Mouse (Mus musculus): ENCODE results near the gene Tmem167.
"Not testable (repeated sequence)": the region's sequence is repeated elsewhere in the genome, so short reads cannot be mapped to it uniquely, and the experiment has no call there.

The Tmem167 gene

DNA sequence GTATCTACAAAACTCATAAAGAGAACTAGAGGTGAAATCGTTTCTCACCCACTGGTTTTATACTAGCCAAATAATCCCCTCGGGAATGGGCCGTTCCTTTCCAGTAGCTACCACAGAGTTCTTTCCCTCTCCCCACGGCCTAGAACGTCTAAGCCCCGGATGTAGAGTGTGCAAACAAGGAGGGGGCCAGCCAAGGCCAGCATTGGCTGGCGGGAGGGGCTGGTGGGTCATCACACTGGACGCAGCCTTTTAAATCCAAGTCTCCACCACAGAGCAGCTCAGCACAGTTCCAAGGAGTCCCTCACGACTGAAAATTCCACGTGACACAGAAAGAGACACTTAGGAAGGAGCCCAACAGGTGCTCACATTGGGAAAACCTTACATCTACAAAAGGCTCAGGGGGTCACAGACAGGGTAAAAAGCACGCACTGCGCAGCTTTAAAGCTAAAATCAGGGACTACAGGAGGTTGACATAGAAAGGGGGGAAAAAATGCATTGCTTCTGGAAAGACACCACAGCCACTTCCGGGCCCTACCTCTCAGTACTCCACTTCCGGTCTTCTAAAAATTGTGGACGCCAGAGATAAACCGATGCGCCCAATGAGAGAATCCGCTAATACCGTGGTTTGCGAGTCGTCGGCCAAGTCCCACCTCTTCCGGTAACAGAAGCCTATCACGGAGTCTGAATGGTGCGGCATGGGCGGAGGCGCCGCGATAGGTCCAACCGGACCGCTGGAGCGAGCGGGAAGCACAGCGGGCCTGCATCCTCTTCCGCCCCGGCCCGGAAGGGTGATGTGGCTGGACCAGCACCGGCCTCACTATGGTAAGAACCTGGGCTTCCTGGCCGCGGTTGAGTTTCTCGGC is at the start of gene Tmem167, which contains the start of gene Xrcc4:
Gene Tmem167, plus strand, starts transcription at position 162 of the 863 bp plus-strand sequence.
Gene Xrcc4, minus strand, starts transcription at position 647 of the 863 bp plus-strand sequence.
- DNase-seq (ENCODE audit: low spot score), result peak; percentile 98

GRCm38 (mm10) chr13:90039613-90040012 is 49.3 kb upstream of the Tmem167 start:
- DNase-seq (ENCODE audit: low spot score), result no peak

GRCm38 (mm10) chr13:90051735-90052134 is 37.2 kb upstream of the Tmem167 start:
- peak; percentile 11 for DNase-seq (ENCODE audit: low spot score)

- no peak for DNase-seq (ENCODE audit: low spot score)
These were observed 36.5 kb upstream of the Tmem167 start for GRCm38 (mm10) chr13:90052408-90052807.

- DNase-seq (ENCODE audit: low spot score), result no peak
These were observed 27.0 kb upstream of the Tmem167 start for GRCm38 (mm10) chr13:90061877-90062276.

- DNase-seq (ENCODE audit: low spot score), result no peak
These were observed 881 bp downstream of the Tmem167 start for GRCm38 (mm10) chr13:90089825-90090183.

DNA sequence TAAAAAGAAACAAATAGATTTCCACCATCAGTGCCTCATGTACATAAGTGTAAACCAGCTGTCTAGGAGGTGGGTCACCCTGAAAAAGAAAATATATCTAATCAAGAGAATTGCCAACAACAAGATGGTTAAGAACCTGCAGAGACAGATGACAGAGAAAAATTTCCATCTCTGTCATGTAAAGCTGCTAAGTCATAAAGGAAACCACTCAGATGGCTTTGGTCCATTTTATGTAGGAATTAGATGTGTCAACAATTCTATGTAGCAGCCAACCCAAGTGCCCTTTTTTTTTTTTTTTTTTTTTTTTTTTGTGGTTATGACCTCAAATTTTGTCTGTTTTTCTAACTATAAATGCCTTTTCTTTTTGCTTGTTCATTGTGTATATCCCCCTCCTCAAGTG is 12.6 kb downstream of the Tmem167 start:
- no peak for DNase-seq (ENCODE audit: low spot score)

DNA sequence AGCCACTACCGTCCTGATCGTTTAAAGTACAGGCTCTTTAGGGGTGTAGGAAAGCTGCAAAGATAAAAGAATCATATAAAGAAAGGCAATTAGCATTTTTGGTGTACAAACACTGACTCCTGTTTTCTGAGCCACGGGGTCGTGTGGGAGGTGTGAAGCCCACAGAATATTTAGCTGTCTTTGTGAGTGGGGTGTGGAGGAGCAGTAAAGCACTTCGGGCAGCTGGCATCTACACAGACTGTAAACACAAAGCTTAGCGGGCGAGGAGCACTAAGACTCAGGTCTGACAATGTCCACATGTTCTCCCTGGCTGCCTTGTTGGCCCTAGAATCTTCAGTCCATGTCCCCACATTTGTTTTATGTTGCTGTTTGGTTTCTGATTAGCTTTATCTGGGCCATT is 17.2 kb downstream of the Tmem167 start:
- no peak for DNase-seq (ENCODE audit: low spot score)

DNA sequence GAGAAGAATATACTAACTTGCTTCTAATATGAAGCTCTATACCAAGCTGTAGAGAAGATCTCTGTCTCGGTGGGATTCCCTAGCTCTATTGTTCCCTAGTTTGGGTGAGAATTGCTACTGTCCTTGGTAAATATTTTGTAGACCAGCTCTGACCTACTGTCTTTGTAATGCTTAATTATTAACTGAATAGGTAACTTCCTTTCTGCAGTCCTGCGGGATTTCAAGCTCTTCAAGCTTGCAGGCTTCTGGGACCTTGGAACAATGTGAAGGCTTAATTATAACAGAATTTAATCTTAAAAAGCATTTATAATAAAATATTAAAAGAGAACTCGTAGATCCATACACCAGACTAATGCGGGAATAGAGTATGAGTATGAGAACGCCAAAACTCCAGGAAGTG is 19.8 kb downstream of the Tmem167 start:
- not testable (repeated sequence) for DNase-seq (ENCODE audit: low spot score)

- DNase-seq (ENCODE audit: low spot score), result no peak
These were observed 22.8 kb downstream of the Tmem167 start for GRCm38 (mm10) chr13:90111681-90112080.

GRCm38 (mm10) chr13:90136156-90136910 is 47.4 kb downstream of the Tmem167 start:
- DNase-seq (ENCODE audit: low spot score), result no peak

DNA sequence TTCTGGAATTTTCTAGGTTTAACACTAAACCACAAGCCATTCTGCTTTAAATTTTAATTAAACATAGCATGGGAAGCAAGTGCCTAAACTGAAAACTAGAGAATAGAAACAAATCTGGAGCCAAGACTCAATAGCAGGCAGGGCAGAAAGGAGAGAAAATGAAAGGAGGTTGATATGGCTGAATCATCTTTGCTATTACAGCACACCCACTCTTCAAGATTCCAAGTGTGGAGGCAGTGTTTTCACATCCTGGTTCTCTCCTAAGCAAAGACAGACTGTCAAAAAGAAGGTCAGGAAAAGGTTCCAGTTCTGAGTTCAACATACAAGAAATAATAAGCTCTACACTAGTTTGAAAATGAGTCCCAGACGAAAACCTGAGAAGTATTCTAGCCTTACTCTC is 52.8 kb downstream of the Tmem167 start:
- DNase-seq (ENCODE audit: low spot score), result no peak

GRCm38 (mm10) chr13:90143245-90143644 is 54.3 kb downstream of the Tmem167 start:
- DNase-seq (ENCODE audit: low spot score), result no peak

DNA sequence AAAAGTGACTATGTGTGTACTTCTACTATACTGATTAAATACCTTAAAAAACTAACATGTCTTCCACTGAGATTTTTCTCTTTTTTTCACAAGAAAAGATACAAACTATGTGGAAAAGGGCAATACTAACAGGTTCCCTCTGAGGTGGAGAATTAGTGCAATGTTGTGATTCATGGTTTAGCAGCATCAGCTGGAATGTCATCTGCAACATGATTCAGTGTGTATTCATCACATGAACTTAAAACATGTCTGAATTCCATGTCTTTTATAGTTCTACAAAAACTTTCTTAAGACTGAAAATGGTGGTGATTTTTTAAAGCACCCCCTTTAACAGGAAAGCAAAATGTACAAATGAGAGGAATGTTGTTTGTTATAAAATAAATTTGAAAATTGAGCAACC is 63.0 kb downstream of the Tmem167 start:
- no peak for DNase-seq (ENCODE audit: low spot score)

DNA sequence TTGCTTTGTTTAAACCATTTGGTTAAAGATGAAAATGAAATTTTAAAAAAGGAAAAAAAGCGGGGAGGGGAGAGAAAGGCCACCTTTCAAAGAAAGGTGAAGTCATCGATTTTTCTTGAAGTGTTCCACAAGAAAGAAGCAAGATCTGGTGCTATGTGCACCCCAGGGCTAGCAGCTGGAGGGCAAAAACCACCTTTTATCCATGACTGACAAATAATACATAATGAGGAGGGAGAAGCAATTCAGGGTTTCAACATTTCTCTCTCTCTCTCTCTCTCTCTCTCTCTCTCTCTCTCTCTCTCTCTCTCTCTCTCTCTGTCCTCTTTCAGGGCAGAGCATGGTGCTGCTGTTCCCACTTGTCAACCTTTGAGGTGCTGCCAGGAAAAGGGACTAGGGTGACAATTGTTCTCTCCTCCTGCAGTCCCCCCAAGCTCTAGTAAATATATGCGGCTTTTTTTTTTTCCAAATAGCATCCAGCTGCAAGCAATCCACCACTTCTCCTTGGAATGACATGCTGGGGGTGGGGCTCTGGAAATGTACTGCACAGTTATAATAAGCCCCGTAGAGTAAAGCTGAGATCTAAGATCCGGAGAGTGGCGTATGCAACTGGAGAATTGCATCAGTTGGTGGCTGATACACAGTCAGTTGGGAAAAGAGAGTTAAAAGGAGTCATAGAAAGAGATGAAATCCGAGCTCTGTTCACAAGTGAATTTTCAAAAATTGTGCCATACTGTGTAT is 63.8 kb downstream of the Tmem167 start:
- no peak for DNase-seq (ENCODE audit: low spot score)

GRCm38 (mm10) chr13:90164147-90164546 is 75.2 kb downstream of the Tmem167 start:
- DNase-seq (ENCODE audit: low spot score), result no peak

DNA sequence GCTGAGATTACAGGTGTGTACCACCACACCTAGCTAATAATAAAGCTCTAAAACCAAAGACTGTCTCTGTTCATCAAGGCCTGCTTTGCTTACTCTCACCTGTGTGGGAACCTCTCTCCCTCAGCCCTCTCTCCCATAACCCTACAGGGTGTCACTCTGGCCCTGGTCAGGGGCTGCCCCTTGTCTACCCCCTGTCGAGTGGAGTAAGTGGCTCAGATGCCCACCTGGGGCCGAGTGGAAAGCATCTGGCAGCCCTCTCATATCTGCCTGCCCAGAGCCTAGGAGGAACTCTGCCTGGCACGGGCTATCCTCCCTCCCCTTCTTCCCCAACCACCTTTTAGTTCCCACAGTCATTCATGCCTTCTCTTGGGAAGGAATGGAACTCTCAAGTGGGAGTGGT is 78.1 kb downstream of the Tmem167 start:
- DNase-seq (ENCODE audit: low spot score), result no peak

GRCm38 (mm10) chr13:90170100-90170781 is 81.3 kb downstream of the Tmem167 start:
- no peak for DNase-seq (ENCODE audit: low spot score)

DNA sequence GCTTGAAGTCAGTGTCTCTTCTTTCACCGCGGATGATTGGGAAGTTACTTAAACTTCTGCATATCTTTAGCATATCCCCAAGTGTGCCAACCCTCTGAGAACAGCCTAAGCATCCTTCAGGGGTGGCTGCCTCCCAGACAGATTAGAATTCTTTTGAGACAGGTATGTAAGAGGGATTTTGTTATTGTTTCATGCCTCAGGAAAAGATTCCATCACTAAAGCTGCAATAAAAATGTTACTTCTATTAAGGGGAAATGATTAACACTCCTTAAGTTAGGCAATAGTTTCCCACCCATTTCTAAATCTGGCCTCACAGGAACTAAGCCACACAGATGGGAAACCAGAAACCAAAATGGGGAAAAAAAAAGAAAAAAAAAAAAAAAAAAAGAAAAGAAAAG is 81.9 kb downstream of the Tmem167 start:
- no peak for DNase-seq (ENCODE audit: low spot score)

DNA sequence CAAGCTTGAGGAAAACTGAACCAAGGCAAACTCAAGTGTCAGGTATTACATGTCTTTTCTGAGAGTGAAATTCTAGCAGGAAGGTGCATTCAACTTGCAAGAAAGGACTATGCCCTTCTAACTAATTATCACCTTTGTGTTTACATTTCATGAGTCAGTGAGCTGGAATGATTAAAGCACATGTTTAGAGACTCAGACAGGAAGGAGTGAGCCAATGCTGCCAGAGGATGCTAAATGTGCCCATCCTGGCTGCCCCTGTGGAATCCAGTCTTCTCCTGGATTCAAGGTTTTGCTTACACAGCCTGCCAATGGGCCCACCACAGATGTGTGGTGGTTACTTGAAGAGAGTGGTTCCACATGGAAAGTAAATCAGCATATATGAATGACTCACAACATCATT is 82.5 kb downstream of the Tmem167 start:
- no peak for DNase-seq (ENCODE audit: low spot score)

GRCm38 (mm10) chr13:90175662-90176061 is 86.7 kb downstream of the Tmem167 start:
- DNase-seq (ENCODE audit: low spot score), result no peak

DNA sequence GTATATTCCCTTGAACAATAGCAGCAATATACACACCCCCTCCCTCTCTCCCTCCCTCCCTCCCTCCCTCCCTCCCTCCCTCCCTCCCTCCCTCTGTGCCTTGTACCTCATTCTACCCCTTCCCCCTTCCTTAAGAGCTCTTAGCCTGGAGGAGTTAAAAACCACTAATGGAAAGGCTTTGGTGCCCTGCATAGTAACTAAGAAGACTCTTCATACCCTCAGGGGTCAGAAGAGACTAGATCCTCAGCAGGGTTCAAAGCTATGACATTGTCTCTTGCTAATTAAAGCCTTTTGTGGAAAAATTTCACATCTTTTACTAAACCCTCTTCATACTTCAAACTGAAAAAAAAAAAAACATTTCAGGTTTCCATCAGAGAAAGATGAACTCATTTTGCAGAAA is 93.3 kb downstream of the Tmem167 start:
- no peak for DNase-seq (ENCODE audit: low spot score)
